Mouse (Mus musculus) granulocyte monocyte progenitor cell, adult 5-6 weeks (primary cell): ENCODE data around the gene Gtdc1. TPM values are rescaled to one million over a fixed set of nuclear protein-coding genes. Genes with fewer than 3 reads are reported as not detected.
A peak's percentile ranks its signal among the peaks of the same experiment; 100 is the strongest.
"Not testable (repeated sequence)": the region's sequence is repeated elsewhere in the genome, so short reads cannot be mapped to it uniquely, and the experiment has no call there.

ENCODE experiments used
- ATAC-seq: replicated peaks from 2 replicates; pipeline ENCODE4 v1.8.0; 2016; ENCODE audit warnings: mild to moderate bottlenecking, moderate TSS enrichment, inconsistent platforms; ENCODE audit not compliant: poor library complexity, severe bottlenecking
- total RNA-seq, 2 experiments: library from RNA; stranded (forward) in 1 of 2; stranded (reverse) in 1 of 2; fragments of 200-712, 200-1000 nt in 1 of 2; fragments of >200 nt in 1 of 2; fragmentation: Nextera tagmentation in 1 of 2; gene quantifications; 2 replicates each; pipeline ENCODE4 v1.2.3; 2014 to 2017

Gene Gtdc1
- total RNA-seq, 2 experiments from 2014 or later: 19.7 to 22.9 TPM

DNA sequence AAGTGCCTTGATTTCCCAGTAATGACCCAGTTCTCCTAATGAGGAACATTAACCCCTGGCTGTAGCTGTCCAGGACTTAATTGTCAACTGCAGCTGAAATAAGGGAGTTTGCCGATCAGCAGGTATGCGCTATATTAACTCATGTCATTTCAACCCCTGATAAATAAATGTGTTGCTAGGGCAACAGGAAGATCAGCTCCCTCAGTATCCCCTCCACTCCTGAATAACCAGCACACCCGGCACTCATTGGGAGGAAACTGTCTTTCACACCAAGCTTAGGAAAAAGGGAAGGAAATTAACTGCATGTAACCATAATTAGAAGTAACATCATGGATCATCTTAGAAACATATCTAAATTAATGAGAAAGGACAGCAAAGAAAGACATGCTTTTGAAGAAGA lies 302.3 kb downstream of the Gtdc1 start:
- no peak for ATAC-seq

DNA sequence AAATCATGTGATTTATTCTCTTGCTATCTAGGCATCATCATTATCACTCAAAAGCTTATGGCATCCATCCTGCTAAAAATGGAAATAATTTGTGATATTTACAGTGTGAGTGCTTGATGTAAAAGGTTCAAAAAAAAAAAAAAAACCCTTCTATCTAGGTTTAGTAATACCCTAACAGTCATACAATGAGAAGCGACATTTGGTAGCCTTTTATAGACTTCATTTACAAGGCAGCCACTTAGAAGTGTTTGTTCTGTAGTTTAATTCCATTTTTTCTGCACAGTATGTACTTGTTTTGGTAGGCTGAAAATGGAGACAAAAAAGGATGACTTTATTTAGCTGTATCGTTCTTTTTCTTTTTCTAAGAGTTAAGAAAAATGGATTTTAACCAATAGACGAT lies 305.0 kb downstream of the Gtdc1 start:
- no peak for ATAC-seq

DNA sequence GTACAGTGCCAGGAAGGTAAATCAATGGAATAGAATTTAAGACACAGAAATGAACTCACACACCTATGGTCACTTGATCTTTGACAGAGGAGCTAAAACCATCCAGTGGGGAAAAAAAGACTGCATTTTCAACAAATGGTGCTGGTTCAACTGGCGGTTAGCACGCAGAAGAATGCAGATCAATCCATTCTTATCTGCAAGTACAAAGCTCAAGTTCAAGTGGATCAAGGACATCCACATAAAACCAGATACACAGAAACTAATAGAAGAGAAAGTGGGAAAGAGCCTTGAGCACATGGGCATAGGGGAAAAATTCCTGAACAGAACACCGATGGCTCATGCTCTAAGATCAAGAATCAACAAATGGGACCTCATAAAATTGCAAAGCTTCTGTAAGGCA lies 327.8 kb downstream of the Gtdc1 start:
- ATAC-seq: not testable (repeated sequence)

DNA sequence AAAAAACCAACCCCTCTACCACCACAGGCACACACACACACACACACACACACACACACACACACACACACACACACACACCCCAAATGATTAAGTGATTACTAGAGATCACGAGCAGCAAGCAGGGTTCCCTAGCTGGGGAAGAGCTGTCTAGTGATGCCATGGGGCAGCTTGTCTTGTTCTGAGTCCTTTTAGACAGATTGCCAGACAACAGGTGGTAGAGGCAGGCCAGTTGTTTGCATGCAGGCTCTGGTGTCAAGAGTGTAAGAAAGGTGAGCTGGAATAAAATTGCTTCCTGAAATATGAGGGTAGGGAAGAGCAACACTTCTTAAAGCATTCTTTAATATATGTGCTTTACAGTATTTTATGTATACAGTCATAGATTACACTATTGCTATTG lies 333.2 kb downstream of the Gtdc1 start:
- ATAC-seq: no peak

DNA sequence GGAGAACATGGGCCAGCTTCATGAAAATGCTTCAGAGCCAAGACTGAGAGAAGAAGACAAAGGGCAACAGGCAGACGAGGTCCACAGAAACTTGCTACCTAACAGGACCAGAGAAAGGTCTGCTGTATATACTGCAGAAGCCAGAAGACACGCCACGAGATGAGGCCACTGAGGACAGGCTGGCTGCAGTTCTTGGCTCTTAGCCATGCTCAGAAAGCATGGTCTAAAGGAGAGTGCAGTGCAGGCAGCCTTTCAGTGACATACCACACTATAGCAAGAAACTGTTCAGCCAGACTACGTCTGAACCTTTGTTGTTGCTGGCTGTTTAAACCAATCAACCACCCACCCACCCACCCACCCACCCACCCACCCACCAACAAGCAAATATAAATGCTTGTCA lies 336.6 kb downstream of the Gtdc1 start:
- no peak for ATAC-seq

DNA sequence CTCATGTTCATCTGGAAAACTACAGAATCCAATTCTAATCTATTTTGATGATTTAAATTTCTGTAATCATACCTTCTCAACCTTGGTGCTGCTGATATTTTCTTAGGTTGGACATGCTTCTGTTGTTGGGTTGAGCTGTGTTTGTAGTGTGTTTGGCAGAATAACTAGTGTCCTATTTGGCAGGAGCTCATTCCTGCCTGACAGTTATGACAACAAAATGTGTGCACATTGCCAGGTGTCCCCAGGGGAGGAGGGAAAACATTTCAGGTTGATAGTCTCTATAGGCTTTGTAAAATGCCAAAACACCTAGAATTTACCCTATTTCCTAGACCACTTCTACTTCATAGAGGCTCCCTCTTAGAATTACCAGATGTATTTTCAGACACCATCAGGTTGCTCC lies 343.4 kb downstream of the Gtdc1 start:
- no peak for ATAC-seq

DNA sequence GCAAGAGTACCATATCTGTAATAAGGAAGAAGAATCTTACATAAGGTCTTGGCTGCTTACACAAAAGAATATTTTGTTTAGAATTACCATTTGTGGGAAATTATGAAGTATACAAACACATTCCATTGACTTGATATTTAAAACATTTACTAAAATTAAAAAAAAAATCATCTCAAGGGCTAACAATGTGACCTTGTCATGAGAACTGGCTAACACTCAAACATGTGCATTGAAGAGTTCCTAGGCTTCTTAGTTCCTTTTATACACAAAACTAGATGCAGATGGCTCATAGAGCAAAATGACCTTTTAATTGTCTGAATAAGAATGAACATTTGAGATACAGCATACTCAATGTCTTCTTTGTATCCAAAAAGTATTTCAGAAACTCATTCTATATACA lies 344.0 kb downstream of the Gtdc1 start:
- no peak for ATAC-seq

DNA sequence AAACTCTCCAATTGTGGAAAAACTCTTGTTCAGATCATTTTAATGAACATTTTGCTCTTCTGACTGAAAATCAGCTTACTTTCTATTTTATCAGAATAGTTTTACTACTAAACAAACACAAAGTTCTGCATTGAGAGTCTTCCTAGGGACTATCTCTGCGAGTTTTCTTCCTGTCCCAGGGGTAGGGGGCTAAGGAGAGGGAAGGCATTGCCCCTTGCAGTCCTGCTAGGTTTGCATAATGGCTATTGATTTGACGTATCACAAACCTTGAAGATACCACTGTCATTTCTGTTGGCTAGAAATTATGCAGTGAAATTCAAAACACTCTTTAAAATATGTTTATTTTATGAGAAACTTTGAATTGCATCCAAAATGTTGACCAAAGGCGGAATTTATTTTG lies 355.6 kb downstream of the Gtdc1 start:
- no peak for ATAC-seq

DNA sequence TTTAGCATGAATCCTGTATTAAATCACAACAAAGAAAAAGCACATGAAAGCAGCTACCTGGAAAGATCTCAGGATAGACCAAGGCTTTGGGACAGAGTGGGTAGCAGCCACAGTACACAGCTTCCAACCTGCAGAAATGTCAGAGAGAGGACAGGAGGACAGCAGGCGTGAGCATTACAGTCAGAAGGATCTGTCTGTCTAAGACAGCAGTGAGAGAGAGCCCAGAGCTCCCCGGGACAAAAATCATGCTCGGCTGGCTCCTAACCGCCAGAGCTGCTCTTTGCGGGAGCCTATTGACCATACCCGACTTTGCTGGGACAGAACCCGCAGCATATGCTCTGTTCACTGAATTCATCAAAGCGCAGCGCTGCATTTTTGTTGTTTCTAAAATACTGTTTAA lies 356.3 kb downstream of the Gtdc1 start:
- no peak for ATAC-seq

DNA sequence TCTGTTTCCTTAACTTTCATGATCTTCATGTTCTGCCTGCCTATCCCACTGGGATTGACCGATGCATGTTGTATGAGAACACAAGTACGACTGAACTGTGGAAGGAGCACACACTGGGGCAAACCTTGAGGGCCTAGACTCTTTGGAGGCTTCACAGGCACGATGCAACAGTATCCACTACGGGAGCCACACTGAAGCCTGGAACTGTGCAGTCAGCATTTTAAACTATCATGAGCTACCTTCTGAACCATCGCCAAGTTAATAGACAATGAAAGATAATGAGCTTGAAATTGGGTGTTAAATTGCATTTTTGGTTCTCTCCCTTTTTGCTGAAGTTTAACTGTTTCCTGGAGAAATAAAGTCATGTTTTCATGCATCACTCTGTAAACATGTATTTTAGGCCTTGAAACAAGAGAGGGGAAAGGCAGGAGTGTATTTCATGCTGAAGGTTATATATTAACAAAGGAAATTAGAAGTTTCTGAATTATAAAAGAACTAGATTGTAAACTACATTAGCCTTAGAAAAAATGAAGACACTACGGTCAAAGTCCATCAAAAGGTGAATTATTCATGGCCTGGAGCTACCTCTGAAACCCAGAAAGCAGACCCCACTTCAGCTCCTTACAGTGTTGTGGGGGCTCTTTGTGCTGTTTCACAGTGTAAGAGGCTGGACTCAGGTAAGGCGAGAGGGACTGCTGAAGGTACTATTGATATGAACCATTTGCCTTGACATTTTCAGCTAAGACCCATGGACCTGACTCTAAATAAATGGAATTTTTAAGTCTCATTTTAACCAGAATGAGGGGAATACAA lies 358.1 kb downstream of the Gtdc1 start:
- ATAC-seq: no peak

DNA sequence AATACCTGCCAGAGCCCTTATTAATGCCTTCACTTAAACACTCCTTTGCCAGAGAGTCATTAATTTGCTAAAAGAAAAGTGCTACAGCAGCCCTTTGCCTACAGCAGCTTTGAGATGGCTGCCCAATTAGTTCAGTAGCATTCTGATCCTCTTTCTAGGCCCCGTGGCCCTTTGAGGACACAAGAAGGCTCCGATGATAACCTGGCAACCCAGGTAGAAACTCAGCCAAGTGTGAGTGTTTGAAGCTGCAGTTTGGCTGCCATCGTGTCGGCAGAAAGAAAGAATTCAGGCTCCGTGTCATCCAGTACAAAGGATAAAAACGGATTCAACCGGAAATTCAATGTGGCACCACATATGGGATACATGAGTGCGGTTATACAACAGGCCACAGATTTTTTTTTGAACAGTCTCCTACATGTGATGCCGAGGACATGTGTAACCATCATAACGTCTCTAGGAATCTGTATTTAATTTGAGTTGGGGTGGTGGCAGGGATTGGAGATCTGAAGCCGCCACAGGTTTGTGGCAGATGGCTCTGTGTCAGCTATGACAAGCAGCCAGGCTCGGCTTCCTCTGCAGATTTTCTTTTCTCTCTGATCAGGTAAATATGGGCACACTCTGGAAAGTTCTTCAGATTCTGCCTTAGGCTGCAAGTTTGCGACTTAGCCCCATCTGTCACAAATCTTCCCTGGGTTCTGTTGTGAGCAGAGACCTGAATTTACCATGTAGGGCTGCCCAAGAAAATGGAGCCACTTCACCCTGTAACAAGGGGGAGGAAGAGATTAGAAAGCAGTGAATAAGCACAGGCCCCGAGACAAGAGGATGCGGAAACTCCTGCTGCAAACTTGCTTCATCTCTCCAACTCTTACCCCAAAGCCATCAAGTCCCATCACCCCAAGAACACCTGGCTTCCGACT lies 362.4 kb downstream of the Gtdc1 start:
- ATAC-seq: no peak

DNA sequence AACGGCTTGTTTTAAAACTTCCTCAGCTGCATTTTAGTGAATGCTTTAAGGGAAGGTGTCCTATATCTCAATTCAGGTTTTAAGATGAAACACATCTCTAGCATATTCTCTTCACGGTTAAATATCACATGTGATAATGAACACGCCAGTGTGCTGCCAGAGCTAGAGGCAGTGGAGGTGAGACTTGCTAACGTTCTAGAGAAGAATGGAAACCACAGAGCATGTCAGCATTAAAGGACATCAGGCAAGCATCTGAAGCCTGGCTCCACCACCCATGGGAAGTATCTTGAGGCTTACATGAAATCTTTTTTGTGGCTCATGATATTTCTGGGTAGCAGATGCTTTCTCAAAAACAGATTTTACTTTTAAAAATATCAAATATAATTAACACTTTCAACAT lies 365.7 kb downstream of the Gtdc1 start:
- no peak for ATAC-seq

DNA sequence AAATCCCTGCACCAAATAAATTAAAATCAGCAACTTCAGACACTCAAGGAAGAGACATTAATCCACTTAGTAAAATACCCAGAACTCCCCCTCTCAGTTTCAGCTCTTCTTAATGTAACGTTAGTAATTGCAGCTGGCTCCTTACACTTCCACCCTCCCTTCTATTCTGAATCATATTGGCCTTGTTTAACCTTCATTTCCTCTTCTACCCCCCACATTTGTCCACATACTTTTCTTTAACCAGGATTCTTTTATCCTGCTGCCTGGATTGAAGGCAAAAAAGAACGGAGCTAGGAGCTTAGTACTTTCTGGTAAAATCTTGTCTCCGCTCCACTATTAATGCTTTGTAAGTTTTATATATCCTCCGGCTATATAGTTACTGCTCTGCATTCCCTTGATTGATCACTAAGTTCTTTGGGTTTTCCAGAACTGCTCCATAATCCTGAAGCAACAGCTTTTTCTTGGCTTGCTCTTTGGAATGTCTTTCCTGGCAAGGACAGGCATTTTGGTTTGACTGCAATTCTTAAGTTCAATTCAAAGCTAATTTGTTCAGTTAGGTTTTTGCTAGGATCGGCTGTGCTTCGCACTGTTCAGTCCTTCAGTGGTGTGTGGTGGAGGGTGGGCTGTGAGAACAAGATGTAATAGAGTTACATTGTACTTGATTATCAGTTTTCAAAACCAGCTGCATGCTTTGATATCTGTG lies 368.1 kb downstream of the Gtdc1 start:
- ATAC-seq: no peak

DNA sequence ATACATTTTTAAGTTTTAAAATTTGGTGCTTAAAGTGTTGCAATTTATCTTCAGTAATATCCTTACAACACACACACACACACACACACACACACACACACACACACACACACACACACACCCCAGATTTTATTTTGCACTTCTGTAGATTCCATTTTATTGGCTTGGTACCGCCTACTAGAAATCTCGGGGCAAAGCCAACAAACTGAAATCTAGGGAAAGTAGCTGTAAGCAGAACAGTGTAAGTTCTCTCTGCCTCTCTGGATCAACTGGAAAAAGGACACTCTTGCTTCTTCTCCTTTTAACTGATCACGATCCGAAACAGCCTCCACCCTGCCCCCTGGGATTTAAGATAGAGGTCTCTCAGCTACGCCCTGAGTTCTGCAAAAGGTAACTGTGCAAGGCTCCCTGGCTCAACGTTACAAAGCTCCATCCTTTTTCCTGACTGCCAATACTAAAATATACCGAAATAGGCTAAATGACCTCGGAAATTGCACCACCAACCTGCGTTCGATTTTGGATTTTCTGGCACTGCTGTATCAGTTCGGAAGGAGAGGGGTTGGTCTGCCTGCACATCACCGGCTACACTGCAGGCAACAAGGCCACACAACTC lies 369.7 kb downstream of the Gtdc1 start:
- ATAC-seq: no peak

DNA sequence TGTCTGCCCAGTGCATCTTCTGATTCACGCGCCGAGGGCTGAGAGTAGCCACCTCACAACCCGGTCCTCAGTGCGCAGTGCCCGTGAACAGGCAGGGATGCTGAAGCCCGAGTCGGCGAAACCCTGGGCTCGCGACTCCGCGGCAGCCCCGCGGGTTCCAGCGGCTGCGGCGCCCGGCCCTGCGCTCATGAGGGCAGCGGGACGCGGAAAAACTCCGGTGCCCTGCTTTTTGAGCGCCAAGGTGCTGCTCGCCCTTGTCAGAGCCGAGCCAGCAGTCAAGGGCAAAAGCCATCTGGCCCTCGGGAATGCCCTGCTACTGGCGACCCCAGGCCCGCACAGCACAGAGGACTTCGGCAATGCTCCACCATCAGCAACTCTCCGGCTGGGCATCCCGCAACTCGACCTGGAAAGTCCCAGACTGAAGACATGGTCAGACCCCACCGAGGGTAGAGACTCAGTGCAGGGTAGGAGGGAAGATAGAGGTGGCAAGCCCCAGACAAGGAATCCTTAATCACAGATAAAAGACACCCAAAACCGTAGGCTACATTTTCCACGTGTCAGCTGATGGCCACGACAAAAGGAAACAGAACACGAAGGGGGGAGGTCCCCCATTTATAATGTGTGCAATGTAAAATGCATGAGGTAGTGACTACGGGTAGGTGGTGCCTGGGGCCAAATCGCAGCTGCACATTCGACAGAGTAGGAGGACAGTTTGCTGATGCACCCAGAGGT lies 370.4 kb downstream of the Gtdc1 start:
- peak; percentile 44 for ATAC-seq

DNA sequence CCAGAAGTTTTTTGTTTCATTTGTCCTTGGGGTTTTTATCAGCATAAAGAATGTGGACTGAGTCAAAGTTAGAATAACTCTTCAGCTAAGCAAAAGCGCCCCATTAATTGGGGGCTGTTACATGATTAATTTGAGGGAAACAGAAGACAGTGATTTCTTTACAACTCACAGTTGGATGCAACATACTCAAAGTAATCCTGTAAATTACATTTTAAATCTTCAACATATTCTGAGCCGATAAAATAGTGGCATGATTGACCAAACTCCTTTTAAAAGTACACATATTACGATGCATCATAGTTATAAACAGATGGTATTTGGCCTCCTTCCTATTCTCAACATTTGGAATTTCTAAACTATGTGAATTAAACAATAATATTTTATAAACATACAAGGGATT lies 372.7 kb downstream of the Gtdc1 start:
- ATAC-seq: no peak

DNA sequence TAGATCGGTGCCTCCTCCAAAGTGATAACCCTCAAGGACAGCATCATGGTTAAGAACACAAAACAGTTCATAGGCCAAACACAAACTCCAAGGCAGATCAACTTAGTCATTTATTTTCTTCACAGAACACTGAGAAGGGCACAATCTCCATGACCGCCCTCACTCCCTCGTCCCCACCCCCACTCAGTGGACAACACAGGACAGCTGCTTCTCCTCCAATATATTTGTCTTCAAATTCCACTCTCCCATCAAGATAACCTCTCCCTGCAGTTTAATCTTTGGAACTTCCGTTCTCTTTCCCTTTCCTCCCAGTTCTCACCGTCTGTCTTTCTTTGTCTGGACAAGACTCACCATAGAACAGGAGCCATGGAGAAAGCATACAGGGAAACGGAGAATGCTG lies 378.1 kb downstream of the Gtdc1 start:
- no peak for ATAC-seq

DNA sequence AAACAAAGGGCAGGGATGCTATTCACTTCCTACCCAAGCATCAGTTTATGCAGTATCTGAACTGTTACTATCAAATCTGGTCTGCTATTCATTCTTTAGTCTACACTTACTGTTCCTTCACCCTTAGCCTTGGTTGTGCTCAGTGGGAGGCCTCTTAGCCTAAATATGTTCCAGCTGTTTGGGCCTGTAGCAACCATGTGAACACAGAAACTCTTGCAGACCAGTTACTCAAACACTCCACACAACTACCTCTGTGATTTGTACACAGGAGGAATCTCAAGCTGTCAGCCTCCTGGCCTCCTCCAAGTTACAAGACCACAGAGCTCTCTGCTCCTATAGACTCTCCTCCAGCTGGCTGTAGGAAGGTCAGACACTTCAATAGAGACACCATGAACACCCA lies 384.7 kb downstream of the Gtdc1 start:
- ATAC-seq: no peak

DNA sequence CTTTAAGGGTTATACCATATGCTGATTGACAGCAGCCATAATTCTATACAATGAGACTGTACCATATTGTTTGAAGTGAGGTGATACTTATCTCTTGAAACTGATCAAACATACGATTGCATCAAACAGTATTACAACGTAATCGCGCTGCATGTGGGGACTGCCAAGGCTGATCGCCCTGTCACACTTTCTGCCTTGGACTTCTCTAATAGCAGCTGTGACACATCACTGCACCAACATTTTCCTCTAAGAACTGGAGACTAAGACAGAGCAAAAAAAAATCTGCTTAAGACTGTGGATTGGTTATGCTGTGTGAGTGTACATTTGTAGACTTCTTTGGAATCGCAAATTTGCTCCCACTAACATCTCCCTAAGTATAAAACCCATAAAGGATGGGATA lies 385.7 kb downstream of the Gtdc1 start:
- ATAC-seq: no peak

DNA sequence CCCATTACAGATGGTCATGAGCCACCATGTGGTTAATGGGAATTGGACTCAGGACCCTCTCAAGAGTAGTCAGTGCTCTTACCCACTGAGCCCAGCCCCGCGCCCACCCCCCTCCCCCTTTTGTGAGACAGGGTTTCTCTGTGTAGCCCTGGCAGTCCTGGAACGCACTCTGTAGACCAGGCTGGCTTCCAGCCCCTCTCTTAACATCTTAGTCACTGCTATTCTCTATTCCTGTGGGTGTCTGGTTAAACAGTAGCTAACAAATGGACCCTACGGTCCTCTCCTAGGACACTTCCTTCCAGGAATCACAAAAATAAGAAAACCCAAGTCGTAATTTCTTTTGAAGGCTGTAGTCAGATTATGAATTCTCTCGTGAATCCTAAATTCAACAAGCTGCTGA lies 386.6 kb downstream of the Gtdc1 start:
- no peak for ATAC-seq
